Mouse (Mus musculus): ENCODE results near the gene Tmem115. TPM values are rescaled to one million over a fixed set of nuclear protein-coding genes. Genes with fewer than 3 reads are reported as not detected.

Gene Tmem115
- polyA plus RNA-seq, 1 experiment from 2014 or later = 45.9 TPM

DNA sequence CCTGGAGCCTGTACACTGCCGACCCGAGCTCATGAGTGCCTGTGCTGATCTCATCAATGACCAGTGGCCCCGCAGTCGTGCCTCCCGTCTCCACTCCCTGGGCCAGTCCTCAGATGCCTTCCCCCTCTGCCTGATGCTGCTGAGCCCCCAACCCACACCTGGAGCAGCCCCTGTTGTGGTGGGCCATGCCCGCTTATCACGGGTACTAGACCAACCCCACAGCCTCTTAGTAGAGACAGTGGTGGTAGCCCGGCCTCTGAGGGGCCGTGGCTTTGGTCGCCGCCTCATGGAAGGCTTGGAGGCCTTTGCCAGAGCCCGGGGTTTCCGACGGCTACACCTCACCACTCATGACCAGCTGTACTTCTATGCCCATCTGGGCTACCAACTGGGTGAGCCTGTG, 49.4 kb downstream of the Tmem115 start:
- Histone ChIP-seq H3K4me3 (ENCODE audit: low read depth, low read length) (no peak overlapping the region), H3K9ac (replicated peaks; ENCODE audit: low read depth, low read length) (no peak overlapping the region), H3K27ac (ENCODE audit: low read length) (no peak overlapping the region), H3K9me3 (ENCODE audit: control insufficient read depth, low read depth, low read length) (no peaks in the 10 kb centered on the region), H3K36me3 (ENCODE audit: control insufficient read depth, insufficient read depth, low read length) (no peaks in the 10 kb centered on the region; the same call in 1 of the 2 replicates), H3K4me2 (replicated peaks; ENCODE audit: low read depth, low read length) (no peak overlapping the region), H3K27me3 (ENCODE audit: control insufficient read depth, insufficient read depth, low read length) (no peaks in the 10 kb centered on the region), H3K4me1 (ENCODE audit: control insufficient read depth, insufficient read depth, low read length) (peaks cover 11% of the 10 kb centered on the region)
- 90% methylated on average over 14 of the region's 14 CpGs for WGBS
- ATAC-seq (ENCODE audit: insufficient number of reproducible peaks, insufficient read depth, low FRiP score, low read depth) = no peak

DNA sequence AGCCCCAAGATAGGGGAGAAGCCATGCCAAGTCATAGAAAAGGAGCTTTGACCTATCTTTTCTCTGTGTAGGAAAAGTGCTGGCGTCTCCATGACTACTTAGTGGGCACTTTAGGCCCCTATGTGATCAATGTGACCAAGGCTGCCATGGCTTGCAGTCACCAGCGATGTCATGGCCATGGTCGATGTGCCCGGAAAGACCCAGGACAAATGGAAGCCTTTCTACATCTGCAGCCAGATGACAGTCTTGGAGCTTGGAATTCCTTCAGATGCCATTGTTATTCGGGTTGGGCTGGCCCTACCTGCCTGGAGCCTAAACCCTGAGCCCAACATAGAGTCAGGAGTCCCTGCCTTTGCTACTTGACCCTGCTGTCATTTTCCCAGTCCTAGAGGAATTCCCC, 52.8 kb downstream of the Tmem115 start:
- no peak overlapping the region for H3K27ac ChIP-seq (ENCODE audit: low read length)
- H3K4me2 ChIP-seq (replicated peaks; ENCODE audit: low read depth, low read length) = no peak overlapping the region
- H3K27me3 ChIP-seq (ENCODE audit: control insufficient read depth, insufficient read depth, low read length) = no peaks in the 10 kb centered on the region
- H3K4me3 ChIP-seq (ENCODE audit: low read depth, low read length) = no peak overlapping the region
- H3K9ac ChIP-seq (replicated peaks; ENCODE audit: low read depth, low read length) = no peak overlapping the region
- peaks cover 19% of the 10 kb centered on the region for H3K36me3 ChIP-seq (ENCODE audit: control insufficient read depth, insufficient read depth, low read length)
- WGBS = 85% methylated on average over 5 of the region's 5 CpGs
- no peak for ATAC-seq (ENCODE audit: insufficient number of reproducible peaks, insufficient read depth, low FRiP score, low read depth)
- no peaks in the 10 kb centered on the region for H3K9me3 ChIP-seq (ENCODE audit: control insufficient read depth, low read depth, low read length)
- H3K4me1 ChIP-seq (ENCODE audit: control insufficient read depth, insufficient read depth, low read length) = peaks cover 13% of the 10 kb centered on the region

DNA sequence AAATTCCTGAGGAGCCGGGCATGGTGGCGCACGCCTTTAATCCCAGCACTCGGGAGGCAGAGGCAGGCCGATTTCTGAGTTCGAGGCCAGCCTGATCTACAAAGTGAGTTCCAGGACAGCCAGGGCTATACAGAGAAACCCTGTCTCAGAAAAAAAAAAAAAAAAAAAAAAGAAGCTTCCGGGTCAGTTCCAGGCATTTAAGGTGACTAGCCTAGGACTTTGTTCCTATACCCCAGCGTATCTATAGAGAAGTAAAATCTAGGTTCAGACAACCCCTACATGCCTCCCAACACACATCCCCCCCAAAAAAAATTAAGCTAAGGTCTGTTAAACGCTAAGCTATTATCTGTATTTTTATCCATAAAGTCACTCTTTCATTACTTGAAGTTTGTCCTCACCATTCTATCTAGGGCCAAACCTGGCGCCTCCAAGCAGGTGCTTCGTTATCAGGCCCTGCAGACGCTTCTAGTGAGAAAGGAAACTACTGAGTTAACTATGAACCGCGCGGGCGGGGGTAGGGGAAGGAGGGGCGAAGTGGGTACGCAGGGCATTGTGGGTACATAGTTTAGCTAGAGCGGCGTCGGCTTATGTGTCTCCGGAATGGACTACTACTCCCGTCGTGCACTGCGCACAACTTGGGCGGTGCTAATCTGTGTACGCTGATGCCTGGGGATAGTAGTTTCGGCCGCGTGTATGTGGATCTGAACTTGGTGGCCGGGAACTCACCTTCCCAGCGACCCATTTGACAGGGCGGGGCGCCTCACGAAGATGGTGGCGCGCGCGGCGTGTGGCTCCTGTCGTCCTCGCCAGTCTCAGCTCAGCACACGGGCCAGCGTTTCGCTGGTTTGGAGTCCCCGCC, 53.5 kb downstream of the Tmem115 start, which contains the start of gene Ifrd2:
TSS of gene Ifrd2 (plus strand) at position 669 of the 859 bp plus-strand sequence.
- WGBS = 12% methylated on average over 46 of the region's 46 CpGs
- H3K4me1 ChIP-seq (ENCODE audit: control insufficient read depth, insufficient read depth, low read length) = peaks cover 10% of the 10 kb centered on the region
- H3K9ac ChIP-seq (replicated peaks; ENCODE audit: low read depth, low read length) = peak within 1 kb of the TSS; percentile 61
- peak within 1 kb of the TSS; percentile 69 for H3K4me3 ChIP-seq (ENCODE audit: low read depth, low read length)
- H3K9me3 ChIP-seq (ENCODE audit: control insufficient read depth, low read depth, low read length) = no peaks in the 10 kb centered on the region
- peaks cover 26% of the 10 kb centered on the region for H3K36me3 ChIP-seq (ENCODE audit: control insufficient read depth, insufficient read depth, low read length)
- H3K4me2 ChIP-seq (replicated peaks; ENCODE audit: low read depth, low read length) = peak within 1 kb of the TSS; percentile 78
- H3K27ac ChIP-seq (ENCODE audit: low read length) = no peak within 1 kb of the TSS
- no peaks in the 10 kb centered on the region for H3K27me3 ChIP-seq (ENCODE audit: control insufficient read depth, insufficient read depth, low read length)
- ATAC-seq (ENCODE audit: insufficient number of reproducible peaks, insufficient read depth, low FRiP score, low read depth) = peak; percentile 98

DNA sequence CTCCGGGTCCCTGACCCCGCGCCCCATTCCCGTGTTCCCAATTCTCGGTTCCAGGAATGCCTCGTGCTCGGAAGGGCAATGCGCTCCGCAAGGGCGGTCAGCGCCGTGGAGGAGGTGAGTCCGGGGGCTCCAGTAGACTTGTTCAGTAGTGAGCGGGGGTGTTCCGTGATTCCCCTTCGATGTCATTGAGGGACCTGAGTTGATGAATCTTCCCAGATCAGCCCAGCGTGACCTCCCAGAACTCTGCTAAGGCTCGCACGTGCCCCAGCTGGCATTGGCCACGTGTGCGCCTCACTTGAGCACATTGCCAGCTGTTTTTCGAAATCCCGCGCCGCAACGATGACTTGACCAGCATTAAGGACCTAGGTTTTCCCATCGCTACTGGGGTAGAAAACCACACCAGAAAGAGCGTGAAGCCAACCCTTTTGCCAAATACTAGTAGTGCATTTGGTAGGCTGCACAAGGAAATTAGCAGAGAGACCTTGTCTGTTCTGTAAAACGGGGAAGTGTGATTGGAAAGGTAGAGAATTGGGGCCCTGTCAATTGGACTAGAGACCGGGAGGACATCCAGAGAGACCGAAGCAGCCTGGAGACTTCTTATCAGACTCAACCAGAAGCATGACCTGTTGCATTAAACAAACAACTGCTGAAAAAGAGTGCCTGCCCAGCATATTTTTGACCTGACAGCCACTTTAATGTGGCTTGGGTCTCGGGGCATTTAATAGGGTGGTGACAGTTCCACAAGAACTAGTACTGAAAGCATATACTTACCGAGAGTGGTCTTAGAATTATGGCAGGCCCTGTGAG, 54.3 kb downstream of the Tmem115 start:
- Histone ChIP-seq H3K9ac (replicated peaks; ENCODE audit: low read depth, low read length) (peak overlapping the region; percentile 61), H3K4me2 (replicated peaks; ENCODE audit: low read depth, low read length) (peak overlapping the region; percentile 78), H3K4me3 (ENCODE audit: low read depth, low read length) (peak overlapping the region; percentile 69), H3K9me3 (ENCODE audit: control insufficient read depth, low read depth, low read length) (no peaks in the 10 kb centered on the region), H3K27ac (ENCODE audit: low read length) (no peak overlapping the region), H3K4me1 (ENCODE audit: control insufficient read depth, insufficient read depth, low read length) (peaks cover 10% of the 10 kb centered on the region), H3K36me3 (ENCODE audit: control insufficient read depth, insufficient read depth, low read length) (peaks cover 32% of the 10 kb centered on the region), H3K27me3 (ENCODE audit: control insufficient read depth, insufficient read depth, low read length) (no peaks in the 10 kb centered on the region)
- ATAC-seq (ENCODE audit: insufficient number of reproducible peaks, insufficient read depth, low FRiP score, low read depth) = no peak
- 3% methylated on average over 33 of the region's 33 CpGs for WGBS

Other genes starting within 250 kb of the Tmem115 start
- gene Mapkapk3, start 244.1 kb upstream of the Tmem115 start, polyA plus RNA-seq (2014; fragmentation: Nextera tagmentation; extraction: Ambion mirVana) = 24.8 and 27.8 TPM in 2 replicates
- 8.0 and 9.5 TPM in 2 replicates for gene Cish, start 237.9 kb upstream of the Tmem115 start, polyA plus RNA-seq (2014; fragmentation: Nextera tagmentation; extraction: Ambion mirVana)
- gene Hemk1, start 195.6 kb upstream of the Tmem115 start, polyA plus RNA-seq (2014; fragmentation: Nextera tagmentation; extraction: Ambion mirVana) = 12.4 and 12.9 TPM in 2 replicates
- 0.13 and 0.19 TPM in 2 replicates for gene 6430571L13Rik, start 193.3 kb upstream of the Tmem115 start, polyA plus RNA-seq (2014; fragmentation: Nextera tagmentation; extraction: Ambion mirVana)
- 0.43 and 0.70 TPM in 2 replicates for gene Cacna2d2, start 134.3 kb upstream of the Tmem115 start, polyA plus RNA-seq (2014; fragmentation: Nextera tagmentation; extraction: Ambion mirVana)
- 23.8 and 29.2 TPM in 2 replicates for gene Cyb561d2, start 8.2 kb downstream of the Tmem115 start, polyA plus RNA-seq (2014; fragmentation: Nextera tagmentation; extraction: Ambion mirVana)
- gene Nprl2, start 8.3 kb downstream of the Tmem115 start, polyA plus RNA-seq (2014; fragmentation: Nextera tagmentation; extraction: Ambion mirVana) = 44.7 and 46.0 TPM in 2 replicates
- 0.52 and 0.74 TPM in 2 replicates for gene Zmynd10, start 13.4 kb downstream of the Tmem115 start, polyA plus RNA-seq (2014; fragmentation: Nextera tagmentation; extraction: Ambion mirVana)
- 53.6 and 54.1 TPM in 2 replicates for gene Rassf1, start 17.6 kb downstream of the Tmem115 start, polyA plus RNA-seq (2014; fragmentation: Nextera tagmentation; extraction: Ambion mirVana)
- 36.2 and 40.3 TPM in 2 replicates for gene Tusc2, start 29.3 kb downstream of the Tmem115 start, polyA plus RNA-seq (2014; fragmentation: Nextera tagmentation; extraction: Ambion mirVana)
- gene Hyal2, start 34.0 kb downstream of the Tmem115 start, polyA plus RNA-seq (2014; fragmentation: Nextera tagmentation; extraction: Ambion mirVana) = 119 and 127 TPM in 2 replicates
- 10.3 and 12.1 TPM in 2 replicates for gene Hyal1, start 43.0 kb downstream of the Tmem115 start, polyA plus RNA-seq (2014; fragmentation: Nextera tagmentation; extraction: Ambion mirVana)
- 17.3 and 19.9 TPM in 2 replicates for gene Naa80, start 44.9 kb downstream of the Tmem115 start, polyA plus RNA-seq (2014; fragmentation: Nextera tagmentation; extraction: Ambion mirVana)
- 1.0 and 1.4 TPM in 2 replicates for gene Hyal3, start 46.9 kb downstream of the Tmem115 start, polyA plus RNA-seq (2014; fragmentation: Nextera tagmentation; extraction: Ambion mirVana)
- gene Ifrd2, start 53.7 kb downstream of the Tmem115 start, polyA plus RNA-seq (2014; fragmentation: Nextera tagmentation; extraction: Ambion mirVana) = 54.0 and 61.1 TPM in 2 replicates
- gene Sema3b, start 75.3 kb downstream of the Tmem115 start, polyA plus RNA-seq (2014; fragmentation: Nextera tagmentation; extraction: Ambion mirVana) = 6.1 and 7.9 TPM in 2 replicates
- 359 TPM in 2 replicates for gene Gnai2, start 101.4 kb downstream of the Tmem115 start, polyA plus RNA-seq (2014; fragmentation: Nextera tagmentation; extraction: Ambion mirVana)
- 3.7 and 7.1 TPM in 2 replicates for gene Slc38a3, start 135.6 kb downstream of the Tmem115 start, polyA plus RNA-seq (2014; fragmentation: Nextera tagmentation; extraction: Ambion mirVana)
- 1.8 and 2.4 TPM in 2 replicates for gene Gnat1, start 145.8 kb downstream of the Tmem115 start, polyA plus RNA-seq (2014; fragmentation: Nextera tagmentation; extraction: Ambion mirVana)
- gene Sema3f, start 176.5 kb downstream of the Tmem115 start, polyA plus RNA-seq (2014; fragmentation: Nextera tagmentation; extraction: Ambion mirVana) = 30.2 and 33.2 TPM in 2 replicates
- gene Rbm5, start 237.1 kb downstream of the Tmem115 start, polyA plus RNA-seq (2014; fragmentation: Nextera tagmentation; extraction: Ambion mirVana) = 204 and 205 TPM in 2 replicates